Mouse (Mus musculus) adrenal gland (tissue): ENCODE data around the gene Atg7.

Source experiments
- intact Hi-C: fragments of 180-260 bp; cut with DNase I; formaldehyde crosslinking; loops from one replicate; pipeline ENCODE4 v1.15.1; 2025

Atg7 gene

GRCm38 (mm10) chr6:114874138-114874928 is 231.4 kb downstream of the Atg7 start:
- intact Hi-C loops: no loop called here

GRCm38 (mm10) chr6:114875018-114875558 is 232.2 kb downstream of the Atg7 start:
- intact Hi-C loops: loop anchor here (5.0 kb wide), 1 partner anchor 42 kb away; no protein-coding TSS in a partner anchor

GRCm38 (mm10) chr6:114876033-114876432 is 233.1 kb downstream of the Atg7 start:
- intact Hi-C loops: loop anchor here (5.0 kb wide), 1 partner anchor 41 kb away; no protein-coding TSS in a partner anchor

- intact Hi-C loops: loop anchor here (5.0 kb wide), 1 partner anchor 41 kb away; no protein-coding TSS in a partner anchor
These were observed 233.6 kb downstream of the Atg7 start for GRCm38 (mm10) chr6:114876546-114876945.

- intact Hi-C loops: loop anchor here (5.0 kb wide), 1 partner anchor 38 kb away; no protein-coding TSS in a partner anchor
These were observed 236.1 kb downstream of the Atg7 start for GRCm38 (mm10) chr6:114878841-114879520.

- intact Hi-C loops: loop anchor here (10.0 kb wide), 1 partner anchor 96 kb away; no protein-coding TSS in a partner anchor
These were observed 237.9 kb downstream of the Atg7 start for GRCm38 (mm10) chr6:114880798-114881197.

- intact Hi-C loops: loop anchor here (10.0 kb wide), 1 partner anchor 97 kb away; no protein-coding TSS in a partner anchor
These were observed 239.3 kb downstream of the Atg7 start for GRCm38 (mm10) chr6:114882212-114882611.

- intact Hi-C loops: loop anchor here (10.0 kb wide), 1 partner anchor 98 kb away; no protein-coding TSS in a partner anchor
These were observed 239.8 kb downstream of the Atg7 start for GRCm38 (mm10) chr6:114882675-114883074.

- intact Hi-C loops: loop anchor here (10.0 kb wide), 1 partner anchor 98 kb away; no protein-coding TSS in a partner anchor
These were observed 240.4 kb downstream of the Atg7 start for GRCm38 (mm10) chr6:114883261-114883740.

- intact Hi-C loops: loop anchor here (10.0 kb wide), 1 partner anchor 100 kb away; no protein-coding TSS in a partner anchor
These were observed 242.2 kb downstream of the Atg7 start for GRCm38 (mm10) chr6:114885129-114885528.

- intact Hi-C loops: loop anchor here (10.0 kb wide), 1 partner anchor 101 kb away; no protein-coding TSS in a partner anchor
These were observed 243.1 kb downstream of the Atg7 start for GRCm38 (mm10) chr6:114886012-114886411.

GRCm38 (mm10) chr6:114886504-114887361 is 243.8 kb downstream of the Atg7 start:
- intact Hi-C loops: loop anchor here (10.0 kb wide), 1 partner anchor 102 kb away; no protein-coding TSS in a partner anchor

GRCm38 (mm10) chr6:114888922-114889321 is 246.0 kb downstream of the Atg7 start:
- intact Hi-C loops: loop anchor here (10.0 kb wide), 1 partner anchor 104 kb away; no protein-coding TSS in a partner anchor

GRCm38 (mm10) chr6:114889971-114890370 is 247.1 kb downstream of the Atg7 start:
- intact Hi-C loops: loop anchor here (10.0 kb wide), 1 partner anchor 105 kb away; no protein-coding TSS in a partner anchor

GRCm38 (mm10) chr6:114890411-114891115 is 247.7 kb downstream of the Atg7 start:
- intact Hi-C loops: no loop called here

GRCm38 (mm10) chr6:114891272-114891671 is 248.4 kb downstream of the Atg7 start:
- intact Hi-C loops: no loop called here

GRCm38 (mm10) chr6:114891771-114892170 is 248.9 kb downstream of the Atg7 start:
- intact Hi-C loops: no loop called here

- intact Hi-C loops: no loop called here
These were observed 249.5 kb downstream of the Atg7 start for GRCm38 (mm10) chr6:114892363-114892762.

- intact Hi-C loops: no loop called here
These were observed 250.7 kb downstream of the Atg7 start for GRCm38 (mm10) chr6:114893427-114894209.
